Mouse (Mus musculus): Measurements from ENCODE around the gene Defb19. TPM values are rescaled to one million over a fixed set of nuclear protein-coding genes. Genes with fewer than 3 reads are reported as not detected.

Defb19 gene
- polyA plus RNA-seq, 1 experiment from 2014 or later = not detected

DNA sequence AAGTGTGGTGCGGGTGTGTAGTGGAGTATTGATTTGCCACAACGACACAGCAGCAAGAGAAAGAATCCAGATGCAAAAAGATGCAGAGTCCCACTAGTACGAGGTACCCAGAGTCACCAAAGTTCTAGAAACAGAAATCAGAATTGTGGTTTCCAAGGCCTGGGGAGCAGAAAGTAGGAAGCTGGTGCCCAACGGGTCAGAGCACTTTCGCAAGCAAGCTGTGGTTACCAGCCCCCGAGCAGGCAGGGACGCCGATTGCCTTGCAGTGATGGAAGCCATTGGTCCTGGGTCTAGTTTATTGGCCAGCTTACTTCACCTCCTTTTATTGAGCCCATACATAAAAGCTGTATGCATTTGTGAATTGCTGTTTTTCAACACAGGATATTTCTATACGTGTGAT lies 38.1 kb downstream of the Defb19 start:
- Histone ChIP-seq H3K4me3 (no peak overlapping the region), H3K9me3 (peaks cover 4% of the 10 kb centered on the region; the same call in 1 of the 2 replicates), H3K4me1 (no peaks in the 10 kb centered on the region), H3K9ac (no peak overlapping the region), H3K27ac (no peak overlapping the region), H3K36me3 (no peaks in the 10 kb centered on the region), H3K27me3 (no peaks in the 10 kb centered on the region), H3K4me2 (no peak overlapping the region)
- 79% methylated on average over 9 of the region's 9 CpGs for WGBS
- ATAC-seq (ENCODE audit: insufficient number of reproducible peaks, insufficient read depth, low FRiP score, low TSS enrichment, low read depth) = no peak

DNA sequence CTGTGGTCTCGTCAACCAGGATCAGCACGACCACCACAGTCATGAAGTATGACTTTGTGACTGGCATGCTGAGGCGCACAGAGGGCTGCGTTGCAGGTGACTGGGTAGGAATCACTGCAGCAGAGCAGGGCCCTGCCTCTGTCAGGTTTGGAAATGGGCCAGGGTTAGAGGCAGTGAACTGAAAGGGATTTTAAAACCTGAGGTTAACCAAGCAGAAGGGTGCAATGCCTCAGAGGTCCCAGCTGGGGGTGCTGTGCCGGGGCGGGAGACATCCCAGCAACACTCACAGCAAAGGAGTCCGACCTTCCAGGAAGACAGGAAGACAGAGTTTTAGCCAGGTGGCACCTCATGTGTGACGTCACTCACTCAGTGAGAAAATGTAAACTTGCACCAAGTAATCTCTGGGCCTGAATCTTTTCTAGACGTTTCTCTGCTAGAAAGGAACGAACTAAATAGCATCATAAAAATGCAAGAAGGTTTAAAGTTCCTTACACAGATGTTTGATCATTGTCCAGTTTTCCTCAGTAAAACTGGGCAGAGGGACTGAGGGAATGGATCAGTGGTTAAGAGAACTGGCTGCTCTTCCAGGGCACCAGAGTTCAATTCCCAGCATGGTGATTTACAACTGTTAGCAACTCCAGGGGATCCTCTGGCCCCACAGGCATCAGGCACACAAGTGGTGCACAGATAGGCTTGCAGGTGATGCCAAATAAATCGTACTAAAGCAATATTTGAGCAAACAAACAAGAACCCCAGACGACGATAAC lies 40.0 kb downstream of the Defb19 start, which contains the start of gene Defb29:
TSS of gene Defb29 (minus strand) at position 155 of the 767 bp plus-strand sequence.
- Histone ChIP-seq H3K27ac (no peak within 1 kb of the TSS), H3K4me2 (no peak within 1 kb of the TSS), H3K36me3 (no peaks in the 10 kb centered on the region), H3K9me3 (peaks cover 4% of the 10 kb centered on the region; the same call in 1 of the 2 replicates), H3K9ac (no peak within 1 kb of the TSS), H3K27me3 (no peaks in the 10 kb centered on the region), H3K4me1 (no peaks in the 10 kb centered on the region), H3K4me3 (no peak within 1 kb of the TSS)
- ATAC-seq (ENCODE audit: insufficient number of reproducible peaks, insufficient read depth, low FRiP score, low TSS enrichment, low read depth) = no peak
- 52% methylated on average over 13 of the region's 13 CpGs for WGBS

Other genes starting within 250 kb of the Defb19 start
- gene Rbck1, start 247.7 kb downstream of the Defb19 start, polyA plus RNA-seq (2015; fragmentation: Nextera tagmentation; extraction: Ambion mirVana) = 83.9 and 95.9 TPM in 2 replicates
- 2.8 and 2.9 TPM in 2 replicates for gene Trib3, start 236.3 kb downstream of the Defb19 start, polyA plus RNA-seq (2015; fragmentation: Nextera tagmentation; extraction: Ambion mirVana)
- 2.1 and 2.3 TPM in 2 replicates for gene Nrsn2, start 203.7 kb downstream of the Defb19 start, polyA plus RNA-seq (2015; fragmentation: Nextera tagmentation; extraction: Ambion mirVana)
- 13.1 and 13.2 TPM in 2 replicates for gene Sox12, start 182.2 kb downstream of the Defb19 start, polyA plus RNA-seq (2015; fragmentation: Nextera tagmentation; extraction: Ambion mirVana)
- 44.1 and 47.8 TPM in 2 replicates for gene Zcchc3, start 165.3 kb downstream of the Defb19 start, polyA plus RNA-seq (2015; fragmentation: Nextera tagmentation; extraction: Ambion mirVana)
- 0.25 and 0.44 TPM in 2 replicates for gene 6820408C15Rik, start 164.7 kb downstream of the Defb19 start, polyA plus RNA-seq (2015; fragmentation: Nextera tagmentation; extraction: Ambion mirVana)
- gene Defb23, start 115.7 kb downstream of the Defb19 start, polyA plus RNA-seq (2015; fragmentation: Nextera tagmentation; extraction: Ambion mirVana) = not detected in 2 replicates
- gene Defb20, start 103.2 kb downstream of the Defb19 start, polyA plus RNA-seq (2015; fragmentation: Nextera tagmentation; extraction: Ambion mirVana) = not detected in 2 replicates
- gene Defb22, start 90.2 kb downstream of the Defb19 start, polyA plus RNA-seq (2015; fragmentation: Nextera tagmentation; extraction: Ambion mirVana) = not detected in 2 replicates
- not detected in 2 replicates for gene Defb26, start 68.6 kb downstream of the Defb19 start, polyA plus RNA-seq (2015; fragmentation: Nextera tagmentation; extraction: Ambion mirVana)
- not detected in 2 replicates for gene Defb28, start 62.1 kb downstream of the Defb19 start, polyA plus RNA-seq (2015; fragmentation: Nextera tagmentation; extraction: Ambion mirVana)
- not detected in 2 replicates for gene Defb29, start 40.2 kb downstream of the Defb19 start, polyA plus RNA-seq (2015; fragmentation: Nextera tagmentation; extraction: Ambion mirVana)
- gene Gm17416, start 11.0 kb downstream of the Defb19 start, polyA plus RNA-seq (2015; fragmentation: Nextera tagmentation; extraction: Ambion mirVana) = not detected in 2 replicates
- gene Defb21, start 7.6 kb downstream of the Defb19 start, polyA plus RNA-seq (2015; fragmentation: Nextera tagmentation; extraction: Ambion mirVana) = not detected in 2 replicates
- not detected in 2 replicates for gene Defb45, start 19.1 kb upstream of the Defb19 start, polyA plus RNA-seq (2015; fragmentation: Nextera tagmentation; extraction: Ambion mirVana)
- not detected in 2 replicates for gene Defb36, start 24.0 kb upstream of the Defb19 start, polyA plus RNA-seq (2015; fragmentation: Nextera tagmentation; extraction: Ambion mirVana)
- 1.3 TPM in 1 of 2 replicates, not detected in the other for gene Defb25, start 42.7 kb upstream of the Defb19 start, polyA plus RNA-seq (2015; fragmentation: Nextera tagmentation; extraction: Ambion mirVana)
- 1.7 and 3.6 TPM in 2 replicates for gene Rem1, start 46.6 kb upstream of the Defb19 start, polyA plus RNA-seq (2015; fragmentation: Nextera tagmentation; extraction: Ambion mirVana)
- gene H13, start 89.1 kb upstream of the Defb19 start, polyA plus RNA-seq (2015; fragmentation: Nextera tagmentation; extraction: Ambion mirVana) = 123 and 125 TPM in 2 replicates
- gene Mcts2, start 106.7 kb upstream of the Defb19 start, polyA plus RNA-seq (2015; fragmentation: Nextera tagmentation; extraction: Ambion mirVana) = 37.3 and 40.7 TPM in 2 replicates
- 179 and 189 TPM in 2 replicates for gene Id1, start 155.9 kb upstream of the Defb19 start, polyA plus RNA-seq (2015; fragmentation: Nextera tagmentation; extraction: Ambion mirVana)
- gene Cox4i2, start 173.9 kb upstream of the Defb19 start, polyA plus RNA-seq (2015; fragmentation: Nextera tagmentation; extraction: Ambion mirVana) = 29.3 and 29.8 TPM in 2 replicates

Data from embryonic facial prominence, embryonic 13.5 days (tissue).